Mouse (Mus musculus) erythroid progenitor cell, adult 5-6 weeks (primary cell): ENCODE results near the gene Setdb1. TPM values are rescaled to one million over a fixed set of nuclear protein-coding genes. Genes with fewer than 3 reads are reported as not detected.

ENCODE experiments used
- ATAC-seq: replicated peaks from 2 replicates; pipeline ENCODE4 v1.8.0; 2016; ENCODE audit warnings: moderate number of reproducible peaks, mild to moderate bottlenecking, moderate TSS enrichment, inconsistent platforms; ENCODE audit not compliant: poor library complexity, low FRiP score, severe bottlenecking
- total RNA-seq, 2 experiments: library from RNA; stranded (forward) in 1 of 2; stranded (reverse) in 1 of 2; fragments of 150-400 nt in 1 of 2; fragments of 186-747, 209-891 nt in 1 of 2; gene quantifications; 2 replicates each; pipeline versions ENCODE4 v1.2.3 to v1.2.4; 2015 to 2017; ENCODE audit warnings: low replicate concordance in 2 of 2

Setdb1 gene
- total RNA-seq, 2 experiments from 2014 or later: 7.1 to 7.4 TPM

DNA sequence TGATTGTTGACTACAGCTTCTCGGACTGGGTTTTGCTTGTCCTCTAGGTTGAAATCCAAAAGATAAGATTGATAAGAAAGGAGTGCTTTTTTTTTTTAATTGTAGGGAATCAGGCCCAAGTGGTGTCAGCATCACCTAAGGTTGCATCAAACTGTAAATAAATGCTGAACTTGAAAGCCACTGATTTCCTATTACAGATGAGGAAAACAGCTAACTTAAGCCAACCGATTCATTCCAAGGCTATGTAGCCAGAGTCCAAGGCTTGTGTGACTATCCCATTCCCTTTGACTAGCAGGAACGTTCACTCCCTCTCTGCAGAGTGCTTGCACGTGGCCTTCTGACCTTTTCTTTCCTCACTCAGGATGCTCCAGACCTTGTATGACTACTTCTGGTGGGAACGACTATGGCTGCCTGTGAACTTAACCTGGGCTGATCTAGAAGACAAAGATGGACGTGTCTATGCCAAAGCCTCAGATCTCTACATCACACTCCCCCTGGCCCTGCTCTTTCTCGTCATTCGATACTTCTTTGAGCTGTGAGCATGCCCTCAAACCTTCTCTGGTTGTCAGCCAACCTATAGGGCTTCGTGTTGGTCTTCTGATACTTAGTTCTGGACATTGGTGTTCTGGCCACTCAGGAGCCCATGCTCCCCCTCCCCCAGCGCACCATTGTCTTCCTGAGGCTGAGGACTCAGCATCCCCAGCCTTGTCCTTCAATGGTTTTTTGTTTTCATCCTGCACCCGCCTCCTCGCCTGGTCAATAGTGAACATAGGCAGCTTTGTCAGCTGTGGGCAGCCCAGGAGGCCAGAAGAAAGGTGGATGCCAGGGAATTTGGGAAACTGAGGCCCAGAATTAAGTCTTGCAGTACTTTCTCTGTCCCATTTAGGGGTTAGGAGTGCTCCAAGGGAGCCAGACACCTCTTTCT lies 37.0 kb downstream of the Setdb1 start:
- ATAC-seq: no peak

DNA sequence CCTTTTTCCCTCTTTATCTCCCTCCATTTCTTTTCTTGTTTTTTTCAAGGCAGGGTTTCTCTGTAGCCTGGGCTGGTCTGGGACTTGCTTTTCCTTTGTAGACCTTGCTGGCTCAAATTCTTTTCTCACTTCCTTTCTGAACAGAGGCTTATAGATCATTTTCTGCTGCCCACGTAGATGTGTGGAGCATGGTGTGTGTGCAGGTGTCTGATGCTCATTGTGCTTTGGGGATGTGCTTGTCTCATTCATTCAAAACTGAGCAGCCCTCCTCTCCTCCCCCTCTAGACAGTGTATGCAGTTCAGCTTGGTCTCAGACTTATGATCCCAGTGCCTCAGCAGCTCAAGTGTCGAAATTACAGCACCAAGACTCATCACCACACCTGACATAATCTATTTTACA lies 37.9 kb downstream of the Setdb1 start:
- ATAC-seq: no peak

DNA sequence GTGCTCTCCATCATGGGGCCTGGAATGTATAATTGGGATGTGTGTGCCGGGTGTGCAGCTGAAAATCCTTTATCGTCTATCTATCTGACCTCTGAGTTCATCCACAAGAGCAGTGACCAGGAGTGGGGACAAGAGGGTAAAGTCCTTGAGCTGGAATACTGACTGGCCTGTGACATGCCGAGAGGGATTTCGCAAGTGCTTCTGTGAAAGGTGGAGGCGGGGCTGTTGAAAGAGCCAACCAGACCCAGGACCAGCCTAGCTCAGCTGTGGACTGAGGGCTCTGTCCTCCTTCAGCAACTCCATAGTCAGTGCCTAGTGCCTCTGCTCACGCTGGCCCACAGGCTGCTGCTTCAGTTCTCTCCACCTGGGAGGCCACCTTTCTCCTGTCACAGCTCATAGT lies 38.5 kb downstream of the Setdb1 start:
- ATAC-seq: no peak

DNA sequence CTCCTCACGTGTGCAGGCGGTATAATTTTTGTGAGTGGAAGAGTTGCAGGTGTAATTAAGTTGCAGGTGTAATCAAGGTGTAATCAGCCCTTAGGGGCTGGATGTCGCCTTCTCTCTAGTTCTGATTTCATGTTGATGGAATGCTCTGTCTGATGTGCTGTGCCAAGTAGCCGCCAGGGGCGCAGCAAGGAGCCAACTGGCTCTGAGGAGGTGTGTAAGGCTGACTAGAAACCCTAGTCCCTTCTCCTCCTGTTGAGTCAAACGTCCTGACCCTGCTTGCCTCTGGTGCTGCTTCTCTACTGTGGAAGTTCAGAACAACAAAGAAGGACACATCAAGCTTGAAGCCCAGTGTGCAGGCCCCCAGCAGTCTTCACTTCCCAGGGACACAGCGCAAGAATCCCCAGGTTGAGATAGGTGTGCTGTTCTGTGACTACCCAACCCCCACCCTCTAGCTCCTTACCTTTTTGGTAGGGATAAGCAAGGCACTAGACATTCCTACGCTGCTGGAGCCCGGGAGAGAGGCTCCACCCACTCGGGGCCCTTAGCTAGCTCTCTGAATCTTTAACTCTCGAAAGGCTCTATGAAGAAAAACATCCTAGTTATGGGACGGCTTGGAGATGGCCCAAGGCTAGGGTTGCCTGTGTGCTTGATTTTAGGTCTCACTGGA lies 39.5 kb downstream of the Setdb1 start:
- peak; percentile 41; the same call in 1 of the 2 replicates for ATAC-seq

DNA sequence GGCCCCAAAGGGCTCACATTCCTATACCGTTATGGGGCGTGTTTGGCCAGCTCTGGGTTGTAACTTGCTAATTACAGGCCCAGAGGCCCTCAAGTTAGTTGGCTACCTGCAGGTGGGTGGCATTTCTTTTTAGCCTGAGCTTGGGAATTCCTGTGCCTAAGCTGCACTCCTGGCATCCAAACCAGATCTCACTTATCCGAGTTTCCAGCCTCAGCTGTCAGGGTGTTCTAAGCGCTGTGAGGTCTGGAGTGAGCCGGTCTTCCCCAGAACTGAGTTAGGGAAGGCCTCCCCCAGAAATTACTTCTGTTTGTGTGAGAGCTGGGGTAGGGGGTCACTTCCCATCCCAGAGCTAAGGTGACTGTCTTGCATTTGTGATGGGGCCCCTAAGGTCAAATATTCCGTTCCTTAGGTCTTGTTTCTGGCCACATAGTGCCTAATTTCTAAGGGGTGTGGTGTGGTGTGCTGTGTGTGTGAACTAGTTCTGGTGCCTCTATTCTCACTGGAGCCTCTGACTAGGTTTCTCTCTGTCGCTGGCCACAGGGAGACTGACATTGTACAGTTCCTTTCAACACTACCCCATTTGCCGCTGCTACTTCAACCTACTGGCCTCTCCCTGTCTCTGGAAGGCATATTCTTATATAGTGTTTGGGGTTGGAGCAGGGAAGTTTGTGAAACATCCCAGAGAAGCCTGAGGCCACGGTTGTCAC lies 41.0 kb downstream of the Setdb1 start:
- ATAC-seq: peak; percentile 7; the same call in 1 of the 2 replicates

DNA sequence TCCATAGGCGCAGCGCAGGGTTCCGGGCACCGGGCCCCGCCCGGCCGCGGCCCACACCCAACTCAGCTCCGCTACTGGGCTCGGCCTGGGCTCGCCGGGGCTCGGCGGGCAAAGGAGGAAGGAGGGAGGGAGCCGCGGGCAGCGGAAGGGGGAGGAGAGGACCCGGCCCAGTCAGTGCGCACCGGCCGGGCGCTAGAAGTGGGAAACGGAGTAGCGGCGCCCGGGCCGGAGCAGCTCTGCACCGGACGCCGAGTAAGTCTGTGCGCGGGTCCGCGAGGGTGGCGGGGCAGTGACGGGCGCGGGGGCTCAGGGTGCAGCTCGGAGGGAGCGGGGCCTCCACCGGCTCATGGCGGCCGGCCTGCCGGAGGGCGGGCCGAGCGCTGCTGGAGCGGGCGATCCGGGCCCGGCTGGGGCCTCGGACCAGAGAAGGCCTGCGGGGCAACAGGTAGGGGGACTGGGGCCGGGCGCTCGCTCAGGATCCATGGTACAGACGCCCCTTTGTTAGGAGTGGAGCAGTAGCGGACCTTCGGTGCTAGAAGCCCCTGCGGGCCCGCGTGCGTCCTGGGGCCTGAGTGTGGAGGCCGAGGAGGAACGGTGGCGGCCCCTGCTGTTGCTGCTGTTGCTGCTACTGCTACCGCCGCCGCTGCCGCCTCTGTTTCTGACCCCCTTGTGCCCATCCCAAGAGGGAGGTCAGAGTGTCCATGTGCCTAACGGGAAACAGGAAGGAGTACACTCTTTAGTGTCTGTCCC lies 41.7 kb downstream of the Setdb1 start:
- ATAC-seq: peak; percentile 73

DNA sequence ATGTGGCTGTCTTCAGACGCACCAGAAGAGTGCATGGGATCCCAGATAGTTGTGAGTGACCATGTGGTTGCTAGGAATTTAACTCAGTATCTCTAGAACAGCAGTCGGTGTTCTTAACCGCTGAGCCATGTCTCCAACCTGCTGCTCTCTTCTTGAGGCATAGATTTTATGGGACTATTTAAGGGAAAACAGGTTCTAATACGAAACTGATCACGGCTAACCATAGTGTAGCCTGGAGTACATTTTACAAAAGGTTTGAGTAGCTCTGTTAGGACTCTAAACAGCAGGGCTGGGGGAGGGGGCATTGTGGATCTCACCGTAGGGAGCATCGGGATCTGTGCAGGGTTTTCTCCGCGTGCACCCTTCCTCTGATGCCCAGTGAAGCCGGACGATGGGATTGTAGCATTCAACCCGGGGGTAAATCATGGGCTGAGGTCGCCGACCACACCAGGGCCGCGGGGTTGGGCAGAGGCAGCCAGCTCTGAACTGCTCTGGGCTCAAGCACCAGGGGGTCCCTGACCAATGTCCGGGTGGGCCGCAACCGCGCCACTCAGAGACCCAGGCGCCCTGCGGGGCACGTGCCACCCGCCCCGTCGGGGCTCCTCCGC lies 42.4 kb downstream of the Setdb1 start, which contains the start of gene Cers2:
Cers2 (plus strand) TSS at position 306 of the 608 bp plus-strand sequence.
- no peak for ATAC-seq

DNA sequence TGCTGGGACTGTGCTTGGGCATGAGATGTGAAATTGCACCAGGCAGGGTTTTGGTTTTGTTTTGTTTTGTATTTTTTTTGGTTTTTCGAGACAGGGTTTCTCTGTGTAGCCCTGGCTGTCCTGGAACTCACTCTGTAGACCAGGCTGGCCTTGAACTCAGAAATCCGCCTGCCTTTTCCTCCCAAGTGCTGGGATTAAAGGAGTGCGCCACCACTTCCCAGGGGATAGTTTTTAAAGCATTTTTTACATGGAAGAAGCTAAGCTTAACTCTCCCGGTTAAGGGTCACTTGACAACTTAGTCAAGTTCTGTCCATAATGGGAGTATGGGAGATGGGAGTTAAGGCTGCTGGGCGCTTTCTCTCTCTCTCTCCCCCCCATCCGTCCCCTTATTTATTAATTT lies 42.9 kb downstream of the Setdb1 start:
- no peak for ATAC-seq

DNA sequence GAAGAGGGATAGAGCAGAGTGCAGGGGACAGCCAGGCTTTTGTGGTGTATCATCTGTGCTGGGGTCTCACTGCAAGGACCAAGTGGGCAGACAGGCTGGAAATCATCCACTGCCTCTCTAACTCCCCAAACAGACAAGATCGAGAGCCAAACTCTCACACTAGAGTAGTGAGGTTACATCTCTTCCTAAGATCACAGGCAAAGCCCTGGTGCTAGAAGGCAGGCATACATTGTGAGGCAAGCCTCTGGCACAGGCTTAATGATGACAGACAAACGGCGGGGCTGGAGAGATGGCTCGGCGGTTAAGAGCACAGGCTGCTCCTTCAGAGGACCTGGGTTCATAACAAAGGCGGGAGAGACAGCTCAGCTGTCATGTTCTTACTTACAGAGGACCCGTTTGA lies 43.5 kb downstream of the Setdb1 start:
- no peak for ATAC-seq

DNA sequence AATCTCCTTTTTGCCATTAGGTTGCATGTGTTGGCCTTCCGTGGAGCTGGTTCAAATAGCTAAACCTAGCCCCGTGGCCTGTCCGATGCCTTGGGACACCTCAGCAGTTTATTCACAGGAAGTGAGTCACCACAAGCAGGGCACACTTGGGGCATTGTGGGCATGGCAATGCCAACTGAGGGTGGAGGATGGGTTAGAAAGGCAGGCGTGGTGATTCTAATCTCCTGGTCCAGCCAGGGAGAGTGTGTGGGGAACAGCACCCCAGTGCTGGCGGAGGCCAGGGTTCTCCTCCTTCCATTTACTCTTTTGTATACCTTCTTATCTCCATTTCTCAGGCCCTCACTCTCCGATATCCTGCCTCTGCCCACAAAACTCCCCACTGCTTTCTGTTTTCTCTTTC lies 44.4 kb downstream of the Setdb1 start:
- ATAC-seq: peak; percentile 53

DNA sequence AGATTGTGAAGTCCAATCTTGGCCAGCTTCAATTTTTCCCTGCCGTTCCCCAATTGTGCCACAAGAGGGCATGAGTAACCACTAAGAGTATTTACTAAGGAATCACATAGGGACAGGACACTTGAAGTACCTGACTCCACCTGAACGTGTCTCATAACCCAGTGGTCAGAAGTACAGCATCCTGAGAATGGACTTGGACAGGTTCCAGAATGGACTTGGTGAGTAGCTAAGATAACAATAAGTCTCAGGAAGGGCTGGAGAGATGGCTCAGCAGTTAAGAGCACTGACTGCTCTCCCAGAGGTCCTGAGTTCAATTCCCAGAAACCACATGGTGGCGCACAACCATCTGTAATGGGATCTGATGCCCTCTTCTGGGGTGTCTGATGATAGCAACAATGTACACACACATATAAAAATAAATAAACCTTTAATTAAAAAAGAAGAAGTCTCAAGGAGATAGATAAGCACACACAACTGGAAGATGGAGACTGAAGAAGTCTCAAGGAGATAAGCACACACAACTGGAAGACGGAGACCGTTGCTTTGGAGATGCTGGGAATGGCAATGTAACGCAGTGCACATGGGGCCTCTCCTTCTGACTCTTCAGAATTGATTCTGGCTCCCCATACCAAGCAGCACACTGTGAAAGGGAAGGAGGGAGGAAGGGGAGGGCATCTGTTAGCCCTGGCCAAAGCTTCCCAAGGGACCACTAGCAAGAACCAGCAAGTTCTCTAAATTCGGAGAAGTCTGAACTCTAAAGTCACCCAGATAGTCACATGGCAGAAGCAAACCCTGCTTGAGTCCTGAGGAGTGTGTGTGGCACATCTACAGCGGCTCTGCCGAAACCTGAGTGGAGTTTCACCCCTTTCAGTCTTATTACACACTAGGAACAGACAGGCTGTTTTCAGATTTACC lies 45.8 kb downstream of the Setdb1 start:
- peak; percentile 59 for ATAC-seq

DNA sequence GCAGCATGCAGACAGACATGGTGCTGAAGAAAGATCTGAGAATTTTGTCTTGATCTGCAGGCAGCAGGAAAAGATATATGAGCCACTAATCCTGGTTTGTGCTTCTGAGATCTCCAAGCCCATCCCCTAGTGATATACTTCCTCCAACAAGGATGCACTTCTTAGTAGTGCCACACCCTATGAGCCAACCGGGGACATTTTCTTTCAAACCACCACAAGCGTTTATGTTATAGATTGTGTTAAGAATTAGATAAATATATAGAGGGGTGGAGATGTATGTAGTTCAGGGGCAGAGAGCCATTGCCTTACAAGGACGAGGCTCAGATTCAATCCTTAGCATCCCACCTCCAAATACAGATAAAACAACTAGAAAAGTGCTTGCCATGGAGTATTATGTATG lies 46.5 kb downstream of the Setdb1 start:
- ATAC-seq: no peak

DNA sequence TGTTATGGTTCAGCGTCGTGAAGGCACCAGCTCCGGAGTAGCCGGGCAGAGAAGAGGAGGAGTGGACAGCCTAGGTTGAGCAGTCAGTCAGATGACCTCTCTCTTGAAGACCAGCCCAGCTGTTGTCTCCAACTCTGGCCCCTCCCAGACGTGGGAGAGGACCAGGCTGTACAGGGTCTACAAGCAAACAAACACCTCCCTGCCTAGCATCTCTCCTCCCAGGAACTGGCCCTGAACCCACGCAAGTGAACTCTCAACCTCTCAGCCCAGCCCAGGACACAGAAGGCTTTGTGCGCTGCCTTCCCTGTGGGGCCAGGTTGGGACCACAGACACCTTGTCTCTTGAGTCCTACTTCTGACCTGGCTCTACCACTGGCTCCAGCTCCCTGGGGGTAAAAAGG lies 49.9 kb downstream of the Setdb1 start, which contains the start of gene Anxa9:
Anxa9 (minus strand) TSS at position 77 of the 400 bp plus-strand sequence.
- ATAC-seq: no peak

DNA sequence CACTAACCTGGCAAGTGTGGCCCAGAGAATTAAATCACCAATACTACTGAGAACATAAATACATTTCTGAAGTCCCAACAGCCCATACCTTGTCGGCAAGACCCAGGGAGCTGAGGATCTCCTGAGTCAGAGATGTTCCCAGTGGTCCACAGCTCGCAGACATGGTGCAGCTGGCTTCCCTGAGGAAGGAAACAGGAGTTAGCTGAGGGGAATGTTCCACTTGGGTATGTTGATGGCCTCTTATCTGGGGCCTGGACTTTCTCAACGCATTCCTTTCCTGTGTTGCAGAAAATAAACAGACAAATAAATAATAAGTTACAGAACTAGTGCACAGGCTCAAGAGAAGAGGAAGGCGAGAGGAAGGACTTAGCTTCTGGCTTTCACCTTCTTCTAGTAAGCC lies 50.8 kb downstream of the Setdb1 start:
- ATAC-seq: no peak

DNA sequence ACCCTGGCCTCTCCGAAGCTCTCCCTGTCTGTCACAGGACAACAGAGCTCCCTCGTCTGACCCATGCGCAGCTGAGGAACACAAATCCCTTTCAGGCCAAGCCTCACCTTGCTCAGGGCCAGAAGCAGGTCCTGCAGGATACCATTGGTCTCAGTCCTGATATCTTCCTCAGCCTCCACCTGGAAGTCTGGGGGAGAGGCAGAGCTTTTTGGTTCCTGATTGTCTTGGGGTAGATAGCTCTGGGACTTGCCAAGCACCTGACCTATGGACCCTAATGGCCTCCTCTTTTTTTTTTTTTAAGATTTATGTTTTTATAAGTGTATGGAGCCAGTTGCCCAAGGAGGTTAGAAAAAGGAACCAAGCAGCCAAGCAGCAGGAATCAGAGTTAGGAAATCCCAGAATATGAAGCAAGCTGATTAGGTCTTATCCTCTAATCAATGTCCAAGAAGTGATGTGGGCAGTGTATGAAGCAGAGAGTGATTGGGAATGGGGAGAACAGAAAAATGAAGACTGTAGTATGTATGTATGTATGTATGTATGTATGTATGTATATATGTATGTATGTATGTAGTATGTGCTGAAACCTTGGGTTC lies 55.7 kb downstream of the Setdb1 start:
- ATAC-seq: no peak

DNA sequence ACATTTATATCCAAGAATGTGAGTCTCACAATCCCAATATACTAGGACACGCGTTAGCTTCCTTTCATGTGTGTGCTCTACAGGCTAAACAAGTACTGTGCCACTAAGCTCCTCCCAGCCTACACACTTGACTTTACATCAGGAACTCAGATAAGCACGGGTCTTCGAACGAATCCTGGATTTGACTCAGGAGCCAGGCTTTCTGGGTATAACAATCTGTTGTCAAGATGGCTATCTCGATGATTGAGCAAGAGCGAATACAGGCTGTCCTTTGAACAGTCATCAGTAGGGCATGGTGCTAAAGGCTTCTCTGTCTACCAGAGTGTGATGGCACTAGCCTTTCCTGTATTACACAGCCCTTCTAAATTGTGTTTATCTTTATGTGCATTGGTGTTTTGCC lies 59.0 kb downstream of the Setdb1 start:
- ATAC-seq: no peak

DNA sequence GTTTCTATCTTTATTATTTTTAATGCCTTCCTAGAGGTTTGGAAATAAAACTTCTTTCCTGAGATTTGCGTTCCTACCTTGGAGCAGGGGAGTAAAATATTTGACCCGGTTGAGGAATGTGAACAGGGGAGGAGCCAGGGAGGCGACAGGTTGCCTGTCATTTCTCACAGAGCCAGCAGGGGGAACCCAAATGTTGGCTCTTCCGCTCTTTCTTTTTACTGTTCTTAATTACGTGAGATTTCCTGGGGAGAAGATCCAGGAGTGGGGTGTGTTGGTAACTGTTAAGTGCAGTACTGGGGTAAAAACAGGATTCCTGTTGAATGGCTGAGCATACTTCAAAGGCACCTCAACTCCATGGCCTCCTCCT lies 60.9 kb downstream of the Setdb1 start:
- peak; percentile 86 for ATAC-seq
